Mouse (Mus musculus): ENCODE results near the gene Cd36. TPM values are rescaled to one million over a fixed set of nuclear protein-coding genes. Genes with fewer than 3 reads are reported as not detected.

Gene Cd36
- total RNA-seq, 2 experiments from 2014 or later, result 0.92 to 1.6 TPM

DNA sequence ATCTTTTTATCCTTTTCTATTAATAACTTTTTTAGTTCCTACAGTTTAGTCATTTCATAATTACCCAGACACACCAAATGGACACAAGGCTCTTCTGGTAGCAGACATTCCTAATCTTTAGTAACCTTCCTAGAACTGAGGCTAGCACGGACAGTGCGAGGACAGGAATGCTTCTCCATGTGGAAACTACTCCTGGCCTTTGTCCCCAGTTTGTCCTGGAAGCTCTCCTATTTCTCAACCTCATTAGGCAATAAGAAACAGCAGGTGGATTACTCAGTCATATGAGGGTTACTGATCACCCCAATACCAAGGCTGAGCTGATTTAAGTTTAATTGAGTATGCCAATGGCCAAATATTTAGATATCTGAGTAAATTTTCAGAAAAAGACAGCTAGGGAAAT, 25.5 kb downstream of the Cd36 start:
- ATAC-seq (replicated peaks; ENCODE audit: poor library complexity), result no peak

DNA sequence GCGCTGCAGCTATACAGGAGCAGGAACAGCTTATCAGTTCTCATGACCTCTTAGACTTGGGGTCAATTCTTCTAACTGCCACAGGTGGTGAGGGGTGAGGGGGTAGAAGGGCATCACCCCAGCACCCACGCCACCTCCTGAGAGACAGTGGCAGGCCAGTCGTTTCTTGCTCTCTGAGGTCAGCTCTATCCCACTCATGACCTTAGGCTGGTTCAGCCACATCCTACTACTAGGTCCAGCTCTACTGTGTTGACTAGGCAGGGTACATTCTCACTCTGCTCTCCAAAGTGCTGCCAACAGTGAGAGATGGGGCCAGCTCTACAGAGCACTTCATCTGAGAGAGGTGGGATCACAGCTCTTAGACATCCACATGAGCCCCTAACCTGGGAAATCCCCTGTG, 30.2 kb downstream of the Cd36 start:
- no peak for ATAC-seq (replicated peaks; ENCODE audit: poor library complexity)

DNA sequence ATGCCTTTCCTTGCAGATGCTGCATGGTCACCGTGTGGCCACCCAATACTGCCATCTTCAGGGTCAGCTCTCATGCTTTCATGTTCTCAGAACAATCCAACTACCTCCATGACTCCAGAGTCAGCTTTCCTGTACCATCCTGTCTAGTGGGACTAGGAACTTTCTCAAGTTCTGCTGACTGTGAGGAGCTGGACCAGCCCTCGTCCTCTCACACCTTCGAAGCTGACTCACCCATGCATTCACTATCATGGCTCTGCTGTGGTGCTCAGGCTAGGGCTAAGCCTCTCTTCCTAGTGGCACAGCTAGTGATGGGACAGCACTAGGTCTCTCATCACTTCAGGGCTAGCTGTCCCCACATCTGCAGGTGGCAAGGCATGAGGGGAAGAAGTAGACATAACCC, 30.7 kb downstream of the Cd36 start:
- ATAC-seq (replicated peaks; ENCODE audit: poor library complexity), result no peak; the same call in 1 of the 2 replicates

- peak; percentile 80 for ATAC-seq (replicated peaks; ENCODE audit: poor library complexity)
Measured at GRCm38 (mm10) chr5:17857262-17857661, 31.3 kb downstream of the Cd36 start.

DNA sequence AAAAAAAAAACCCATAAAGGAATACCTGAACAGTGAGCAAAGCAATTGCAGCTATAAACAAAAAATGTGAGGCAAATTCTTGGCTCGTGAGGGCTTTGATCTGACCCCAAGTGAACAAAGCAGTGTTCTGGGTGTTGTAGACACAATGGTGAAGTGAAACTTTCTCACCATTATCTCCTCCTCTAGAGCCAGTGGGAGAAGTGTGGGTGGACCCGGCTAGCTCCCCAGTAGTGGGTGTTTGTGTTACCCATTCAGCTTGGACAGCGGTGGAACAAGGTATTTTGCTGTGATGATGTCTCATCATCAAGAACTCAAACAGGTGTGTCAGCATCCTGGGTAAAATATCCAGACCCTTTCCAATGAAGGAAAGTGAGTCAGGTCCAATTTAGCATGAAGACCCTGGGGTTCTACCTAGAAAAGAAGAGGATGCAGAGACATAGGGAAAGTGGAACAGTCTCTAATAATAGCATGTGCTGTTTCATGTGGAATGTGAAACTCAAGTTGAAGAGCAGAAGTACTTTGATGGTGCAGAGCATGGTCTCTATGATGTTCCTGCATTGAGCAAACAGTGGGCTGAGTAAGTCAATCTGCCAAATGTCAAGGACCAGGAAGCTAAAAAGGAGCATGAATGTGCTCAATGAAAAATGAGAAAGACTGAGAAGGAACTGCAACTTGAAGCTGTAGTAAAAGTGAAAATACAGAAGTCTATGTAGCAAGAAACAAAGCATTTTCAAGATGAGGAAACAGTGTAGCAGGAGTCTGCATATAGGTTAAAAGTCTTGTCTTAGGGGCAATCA, 34.3 kb downstream of the Cd36 start:
- peak; percentile 74 for ATAC-seq (replicated peaks; ENCODE audit: poor library complexity)

GRCm38 (mm10) chr5:17850582-17850981, 38.0 kb downstream of the Cd36 start:
- peak; percentile 57 for ATAC-seq (replicated peaks; ENCODE audit: poor library complexity)

GRCm38 (mm10) chr5:17849582-17849981, 39.0 kb downstream of the Cd36 start:
- ATAC-seq (replicated peaks; ENCODE audit: poor library complexity), result no peak

- no peak for ATAC-seq (replicated peaks; ENCODE audit: poor library complexity)
Measured at GRCm38 (mm10) chr5:17848733-17849132, 39.9 kb downstream of the Cd36 start.

- ATAC-seq (replicated peaks; ENCODE audit: poor library complexity), result no peak
Measured at GRCm38 (mm10) chr5:17848267-17848666, 40.3 kb downstream of the Cd36 start.

GRCm38 (mm10) chr5:17843921-17844320, 44.7 kb downstream of the Cd36 start:
- no peak for ATAC-seq (replicated peaks; ENCODE audit: poor library complexity)

DNA sequence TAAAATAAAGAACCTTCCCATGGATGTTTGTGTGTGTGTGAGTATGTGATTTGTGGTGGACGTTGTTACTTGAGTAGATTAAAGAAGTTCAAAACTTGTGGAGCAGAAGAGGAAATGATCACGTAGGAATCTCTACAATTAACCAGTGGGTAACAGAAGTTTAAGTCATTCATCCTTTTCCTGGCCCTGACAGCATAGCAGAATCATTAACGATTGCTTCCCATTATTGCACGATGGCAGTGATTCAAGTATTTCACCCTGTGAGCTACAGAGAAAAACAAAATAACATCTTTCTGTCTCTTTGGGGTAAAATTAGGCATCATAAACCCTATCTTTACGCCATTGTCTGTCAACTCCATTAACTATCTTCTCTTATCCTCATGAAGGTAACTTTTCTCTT, 45.3 kb downstream of the Cd36 start:
- no peak for ATAC-seq (replicated peaks; ENCODE audit: poor library complexity)

DNA sequence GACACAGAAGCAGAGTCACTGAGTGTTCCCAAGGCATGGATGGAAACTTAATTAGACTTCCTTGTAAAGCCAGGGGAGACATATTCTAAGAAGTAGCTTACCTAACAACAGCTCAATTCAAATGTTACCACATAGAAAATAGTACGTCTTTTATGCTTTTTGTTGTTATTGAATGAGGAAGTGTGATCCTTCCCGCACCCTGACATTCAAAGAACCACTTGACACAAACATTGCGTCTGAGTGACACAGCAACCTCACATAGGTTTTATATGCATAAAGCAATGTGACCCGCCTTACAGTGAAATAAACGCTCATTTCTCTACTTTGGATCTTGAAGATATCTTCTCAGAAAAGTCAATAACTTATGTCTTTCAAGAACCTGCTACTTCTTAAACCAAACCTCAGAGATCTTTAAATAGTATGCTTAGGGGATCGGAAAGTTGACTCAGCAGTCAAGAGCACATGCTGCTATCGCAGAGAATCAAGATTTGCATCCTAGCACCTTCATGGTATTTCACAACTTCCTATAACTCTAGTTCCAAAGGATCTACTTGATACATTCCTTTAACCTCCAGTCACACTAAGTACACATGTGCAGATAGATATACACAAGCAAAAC, 46.4 kb downstream of the Cd36 start:
- peak; percentile 75 for ATAC-seq (replicated peaks; ENCODE audit: poor library complexity)

DNA sequence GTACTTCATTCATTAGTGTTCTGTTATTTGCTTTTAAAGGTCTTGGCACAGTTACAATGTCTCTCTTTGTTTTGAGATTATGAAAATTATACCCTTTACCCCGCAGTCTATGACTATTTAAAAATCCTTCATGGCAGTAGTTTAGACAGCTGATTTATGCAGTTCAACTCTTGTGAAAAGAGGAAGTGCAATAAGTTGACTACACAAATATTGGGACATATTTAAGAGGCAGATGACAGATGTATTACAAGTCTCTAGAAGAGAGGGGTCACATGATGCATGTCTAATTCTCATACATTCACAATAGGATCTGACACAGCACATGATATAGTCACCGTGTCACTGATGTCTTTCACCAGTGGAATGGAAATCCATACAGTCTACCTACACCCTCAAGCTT, 49.1 kb downstream of the Cd36 start:
- ATAC-seq (replicated peaks; ENCODE audit: poor library complexity), result peak; percentile 93

DNA sequence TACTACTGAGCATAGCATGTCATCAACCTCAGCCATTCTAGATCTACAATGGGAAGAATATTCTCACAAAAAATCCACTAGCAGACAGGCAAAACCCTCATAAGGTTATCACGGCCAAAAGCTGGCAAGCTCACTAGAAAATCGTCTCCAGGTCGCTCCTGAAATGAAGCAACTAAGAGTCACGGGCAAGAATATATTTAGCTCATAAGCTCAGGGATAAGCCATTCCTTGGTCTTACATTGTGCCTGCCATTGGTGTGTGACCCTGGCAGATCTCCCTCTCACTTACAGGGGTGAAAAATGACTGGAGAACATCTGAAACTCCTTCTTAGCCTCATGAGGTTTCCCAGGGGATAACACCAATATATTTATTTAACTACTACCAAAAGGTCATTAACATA, 52.2 kb downstream of the Cd36 start:
- ATAC-seq (replicated peaks; ENCODE audit: poor library complexity), result no peak

GRCm38 (mm10) chr5:17835302-17836097, 53.1 kb downstream of the Cd36 start:
- ATAC-seq (replicated peaks; ENCODE audit: poor library complexity), result 0 out of 2 replicates have a peak, but pooled peaks have one; percentile 20

- no peak for ATAC-seq (replicated peaks; ENCODE audit: poor library complexity)
Measured at GRCm38 (mm10) chr5:17833797-17834196, 54.8 kb downstream of the Cd36 start.

DNA sequence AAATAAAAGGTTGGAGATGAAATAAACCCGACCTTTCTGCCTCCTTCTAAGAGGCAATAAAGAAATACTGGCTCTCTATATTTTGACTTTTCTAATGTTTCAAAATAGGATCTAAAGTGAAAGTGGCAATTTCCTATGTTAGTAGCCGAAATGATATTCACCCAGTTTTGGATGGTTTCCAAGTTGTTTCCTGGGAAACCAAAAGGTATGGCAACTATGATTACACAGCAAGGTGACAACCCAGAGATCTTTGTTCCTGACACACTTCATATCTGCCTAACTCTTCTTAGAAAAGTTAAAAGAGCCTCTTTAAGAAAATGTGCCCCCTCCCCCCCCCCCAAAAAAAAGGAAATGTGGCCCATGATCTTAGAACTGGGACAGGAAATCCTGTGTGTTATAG, 58.1 kb downstream of the Cd36 start:
- ATAC-seq (replicated peaks; ENCODE audit: poor library complexity), result 0 out of 2 replicates have a peak, but pooled peaks have one; percentile 4

DNA sequence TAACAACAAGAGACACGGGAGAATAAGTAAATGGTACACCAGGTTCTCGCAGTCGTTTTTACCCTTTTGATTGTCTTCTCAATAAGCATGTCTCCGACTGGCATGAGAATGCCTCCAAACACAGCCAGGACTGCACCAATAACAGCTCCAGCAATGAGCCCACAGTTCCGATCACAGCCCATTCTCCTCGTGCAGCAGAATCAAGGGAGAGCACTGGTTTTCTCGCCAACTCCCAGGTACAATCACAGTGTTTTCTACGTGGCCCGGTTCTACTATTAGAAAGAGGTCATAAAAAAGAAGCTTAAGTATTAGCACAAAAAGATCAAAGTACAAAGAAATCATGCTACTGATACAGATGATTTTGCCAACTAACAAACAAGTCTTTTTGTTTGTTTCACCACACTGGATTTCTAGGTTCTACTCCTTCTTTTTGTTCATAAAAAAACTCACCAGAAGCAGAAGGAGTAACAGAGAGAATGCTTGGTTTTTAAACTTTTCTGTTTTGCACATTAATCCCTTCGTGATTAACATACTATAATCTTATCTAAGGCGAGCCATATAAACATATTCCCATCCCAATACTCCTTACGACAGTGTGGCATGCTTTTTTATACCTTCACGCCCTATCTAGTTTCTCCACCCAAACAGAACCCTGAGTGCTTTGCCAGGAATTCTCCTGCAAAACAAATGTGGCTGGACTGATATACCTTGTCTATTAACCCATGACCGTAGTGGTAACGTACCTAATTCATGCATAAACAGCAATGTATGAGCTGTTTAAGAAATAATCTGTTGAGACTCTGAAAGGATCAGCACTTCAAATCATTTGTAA, 59.7 kb downstream of the Cd36 start:
- peak; percentile 95 for ATAC-seq (replicated peaks; ENCODE audit: poor library complexity)

- no peak for ATAC-seq (replicated peaks; ENCODE audit: poor library complexity)
Measured at GRCm38 (mm10) chr5:17821395-17821794, 67.2 kb downstream of the Cd36 start.

DNA sequence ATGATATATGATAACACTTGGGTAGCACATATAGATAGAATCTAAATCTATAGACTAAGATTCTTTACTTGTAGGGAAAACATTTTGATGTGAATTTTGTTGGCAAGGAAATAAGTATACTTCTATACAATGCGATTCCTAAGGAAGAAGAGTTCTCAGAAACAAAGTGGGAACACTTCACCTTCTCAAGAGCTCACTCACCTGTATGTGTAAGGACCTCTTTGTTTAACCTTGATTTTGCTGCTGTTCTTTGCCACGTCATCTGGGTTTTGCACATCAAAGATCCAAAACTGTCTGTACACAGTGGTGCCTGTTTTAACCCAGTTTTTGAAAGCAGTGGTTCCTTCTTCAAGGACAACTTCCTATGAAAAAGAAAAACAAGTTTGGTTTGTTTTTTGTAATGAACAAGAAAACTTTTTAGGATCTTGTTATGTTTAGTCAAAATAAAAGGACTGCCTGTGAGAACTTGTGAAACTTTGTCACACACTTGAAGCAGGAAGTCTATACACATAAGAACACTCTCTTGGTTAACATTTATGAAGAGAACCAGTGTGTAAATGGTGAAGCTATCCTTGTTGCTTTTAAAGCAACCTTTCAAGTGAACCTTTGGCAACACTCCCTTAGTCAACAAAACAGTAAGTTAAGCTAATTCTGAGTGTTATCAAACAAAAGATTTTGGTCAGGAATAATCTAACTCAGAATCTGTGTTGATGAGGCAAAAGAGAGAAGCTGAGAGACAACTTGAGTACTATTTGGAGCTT, 68.2 kb downstream of the Cd36 start:
- ATAC-seq (replicated peaks; ENCODE audit: poor library complexity), result no peak

Data from megakaryocyte progenitor cell, adult 5-6 weeks (primary cell).